Mouse (Mus musculus) spleen, postnatal 10 days (tissue): Measurements from ENCODE around the gene H2-M2.
"Not testable (repeated sequence)": the region's sequence is repeated elsewhere in the genome, so short reads cannot be mapped to it uniquely, and the experiment has no call there.

Source experiments
- DNase-seq, 2 experiments: peaks; one replicate each; pipeline ENCODE4 v3.0.0; 2021 to 2022; ENCODE audit warnings: low spot score in 2 of 2

Gene H2-M2

DNA sequence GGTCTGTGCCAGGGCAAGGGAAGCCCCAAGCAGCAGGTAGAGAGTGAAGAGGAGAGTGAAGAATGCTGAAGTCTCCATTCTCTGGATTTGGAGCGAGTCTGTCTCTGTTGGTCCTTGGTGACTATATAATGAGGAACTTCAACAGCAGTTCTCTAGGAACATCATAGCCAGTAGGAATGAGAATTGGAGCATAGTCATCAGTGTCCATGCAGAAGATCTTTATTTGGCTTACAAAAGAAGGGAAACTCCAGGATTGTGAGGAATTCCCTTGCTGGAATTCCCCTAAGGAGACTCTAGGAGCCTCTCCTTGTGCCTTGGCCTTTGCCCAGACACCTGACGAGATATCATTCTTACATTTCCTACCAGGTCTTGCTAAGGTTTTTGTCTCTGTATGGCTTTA lies at the start of gene H2-M2:
TSS of gene H2-M2 (minus strand) at position 101 of the 400 bp plus-strand sequence.
- DNase-seq: no peak

DNA sequence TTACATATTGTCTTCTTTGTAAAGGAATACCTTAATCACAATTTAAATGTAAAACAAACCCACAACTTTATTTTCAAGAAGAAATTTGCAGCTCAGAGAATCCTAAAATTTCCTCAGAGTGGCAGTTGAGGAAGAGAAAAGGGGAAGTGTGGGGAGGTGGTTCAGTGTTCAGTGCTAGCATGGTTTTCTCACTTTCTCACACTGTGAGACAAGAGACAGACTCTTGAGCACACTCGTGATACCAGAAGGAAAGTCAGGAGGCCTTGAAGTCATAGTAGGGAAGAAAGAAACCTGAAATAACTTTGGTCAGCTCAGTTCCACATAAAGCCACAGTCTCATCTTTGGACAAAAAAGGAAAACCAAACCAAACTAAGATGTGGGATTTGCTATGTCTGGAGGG lies 42.1 kb upstream of the H2-M2 start:
- DNase-seq: not testable (repeated sequence)

DNA sequence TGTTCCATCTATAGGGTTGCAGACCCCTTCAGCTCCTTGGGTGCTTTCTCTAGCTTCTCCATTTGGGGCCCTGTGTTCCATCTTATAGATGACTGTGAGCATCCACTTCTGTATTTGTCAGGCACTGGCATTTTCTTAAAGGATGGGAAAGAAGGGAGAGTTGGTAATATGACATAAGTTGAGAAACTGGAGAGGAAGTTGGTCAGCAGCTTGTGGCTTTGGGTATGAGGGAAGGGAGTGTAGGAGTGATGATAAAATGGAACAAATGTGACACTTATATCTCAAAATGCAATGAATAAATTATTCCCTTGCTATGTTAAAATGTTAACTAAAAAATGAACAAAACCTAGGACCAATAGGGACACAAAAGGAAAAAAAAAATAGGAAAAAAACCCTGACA lies 41.3 kb upstream of the H2-M2 start:
- DNase-seq: not testable (repeated sequence)

DNA sequence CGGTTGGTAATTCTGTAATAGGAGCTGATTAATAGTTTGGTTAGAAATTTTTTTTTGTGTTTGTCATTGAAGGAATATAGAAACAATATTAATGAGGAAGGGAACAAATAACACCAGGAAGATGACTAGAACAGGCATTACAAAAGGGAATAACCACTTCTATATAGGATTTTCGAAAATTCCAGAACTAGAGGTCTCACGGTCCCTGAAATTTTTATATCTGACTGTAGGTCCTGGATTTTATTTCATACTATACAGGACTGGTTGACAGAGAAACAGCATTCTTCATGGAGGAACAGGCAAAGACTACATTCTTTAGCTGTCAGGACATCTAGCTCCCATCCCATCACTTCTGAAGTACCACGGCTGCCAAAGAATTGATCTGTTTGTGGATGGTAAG lies 24.4 kb upstream of the H2-M2 start, which contains the start of gene Olfr111:
TSS of gene Olfr111 (plus strand) at position 301 of the 400 bp plus-strand sequence.
- no peak for DNase-seq

DNA sequence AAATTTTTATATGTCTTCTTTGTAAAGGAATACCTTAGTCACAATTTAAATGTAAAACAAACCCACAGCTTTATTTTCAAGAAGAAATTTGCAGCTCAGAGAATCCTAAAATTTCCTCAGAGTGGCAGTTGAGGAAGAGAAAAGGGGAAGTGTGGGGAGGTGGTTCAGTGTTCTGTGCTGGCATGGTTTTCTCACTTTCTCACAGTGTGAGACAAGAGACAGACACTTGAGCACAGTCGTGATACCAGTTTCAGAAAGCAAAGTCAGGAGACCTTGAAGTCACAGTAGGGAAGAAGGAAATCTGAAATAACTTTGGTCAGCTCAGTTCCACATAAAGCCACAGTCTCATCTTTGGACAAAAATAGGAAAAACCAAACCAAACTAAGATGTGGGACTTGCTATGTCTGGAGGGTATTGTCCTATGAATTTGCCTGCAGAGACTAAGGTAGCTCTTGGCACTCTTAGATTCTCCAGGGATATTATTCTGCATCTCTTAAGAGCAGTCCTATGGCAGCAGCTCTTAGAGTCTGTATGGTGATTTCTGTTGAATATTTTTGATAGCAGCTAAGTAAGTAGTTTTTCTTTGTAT lies 8.7 kb upstream of the H2-M2 start, which contains the start of gene Olfr110:
TSS of gene Olfr110 (plus strand) at position 539 of the 589 bp plus-strand sequence.
- no peak for DNase-seq

DNA sequence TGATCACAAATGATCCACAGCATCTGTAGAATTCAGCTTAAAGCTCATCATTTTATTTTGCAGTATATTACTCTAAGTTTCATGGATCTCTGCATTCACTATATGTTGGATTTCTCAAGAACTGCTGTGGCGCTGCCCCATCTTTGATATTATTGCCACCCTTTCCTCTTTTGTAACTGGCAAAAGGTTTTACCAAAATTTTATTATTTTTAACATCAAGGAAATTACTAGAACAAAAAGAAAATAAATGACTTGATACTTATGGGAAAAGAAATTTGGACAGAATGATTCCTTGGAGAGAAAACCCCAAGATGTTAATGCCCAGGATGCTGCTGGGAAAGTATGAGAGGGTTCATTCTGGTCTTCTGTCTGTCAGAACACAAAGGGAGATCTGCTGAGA lies 24.7 kb downstream of the H2-M2 start, which contains the start of gene Olfr109:
TSS of gene Olfr109 (plus strand) at position 301 of the 400 bp plus-strand sequence.
- no peak for DNase-seq

DNA sequence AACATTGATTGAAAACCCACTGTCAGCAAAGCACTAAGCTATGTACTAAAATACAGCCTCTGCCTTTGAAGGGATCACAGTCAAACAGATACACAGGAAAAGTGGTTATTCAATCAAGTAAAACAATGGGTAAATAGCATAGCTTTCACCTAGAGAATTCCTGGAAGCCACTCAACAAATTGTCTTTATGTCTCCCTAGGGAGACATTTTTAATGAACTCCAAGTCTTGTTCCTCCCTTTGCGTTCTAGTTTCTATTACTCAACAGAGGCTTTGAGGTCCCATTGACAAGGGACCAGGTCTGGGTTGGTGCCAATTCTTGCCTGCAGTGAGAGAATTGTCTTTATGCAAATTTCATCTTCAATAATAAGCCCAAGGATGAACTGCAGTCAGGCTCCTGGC lies 38.2 kb downstream of the H2-M2 start, which contains the start of gene Olfr108:
TSS of gene Olfr108 (plus strand) at position 301 of the 400 bp plus-strand sequence.
- DNase-seq: no peak
